Mouse (Mus musculus): ENCODE measurements at regions not wholly inside any gene's neighbourhood (a gene's known extent, or its start where the extent isn't known, plus 50 kb on each side); places are given as distances from the start of the nearest gene placed in this dataset.

GRCm38 (mm10) chr5:58747684-58748083 lies 1029.9 kb downstream of the Pcdh7 start:
- TF ChIP-seq CTCF (IDR thresholded peaks at IDR 0.05; ENCODE audit: control insufficient read depth, insufficient read depth, insufficient read length) (no peak), MYOD1 (IDR thresholded peaks at IDR 0.05; ENCODE audit: control insufficient read depth, insufficient read length, low read depth) (no peak), MAX (IDR thresholded peaks at IDR 0.05) (no peak), MYOG (IDR thresholded peaks at IDR 0.05; ENCODE audit: control insufficient read depth, extremely low read depth, insufficient read length) (no peak)
